Mouse (Mus musculus) MEL (cell line): ENCODE results near the gene Mmab. TPM values are rescaled to one million over a fixed set of nuclear protein-coding genes. Genes with fewer than 3 reads are reported as not detected.

Experiments
- DNase-seq: peaks from one replicate; pipeline ENCODE4 v3.0.0; 2011; ENCODE audit warnings: low read depth, low spot score
- H3K27ac ChIP-seq: 2 replicates; pipeline ENCODE4 v1.5.1; 2012; ENCODE audit warnings: low read depth, mild to moderate bottlenecking, control low read depth, low read length, moderate library complexity; ENCODE audit not compliant: control insufficient read depth
- H3K27me3 ChIP-seq, 2 experiments: fragments of 150-350 bp in 1 of 2; sonication (generic) in 1 of 2; 2 replicates each; pipeline ENCODE4 v1.6.1; 2012; ENCODE audit warnings: low read length in 2 of 2, mild to moderate bottlenecking in 2 of 2, improper control_type of control experiment in 1 of 2, moderate library complexity in 1 of 2; ENCODE audit not compliant: insufficient read depth in 2 of 2, control insufficient read depth in 1 of 2
- H3K36me3 ChIP-seq, 2 experiments: 2 replicates each; pipeline ENCODE4 v1.6.1; 2012 to 2014; ENCODE audit warnings: low read length in 2 of 2, improper control_type of control experiment in 1 of 2, inconsistent platforms in 1 of 2, mild to moderate bottlenecking in 1 of 2; ENCODE audit not compliant: insufficient read depth in 2 of 2, control insufficient read depth in 1 of 2
- H3K4me1 ChIP-seq, 2 experiments: fragments of 150-350 bp in 1 of 2; sonication (generic) in 1 of 2; 2 replicates each; pipeline ENCODE4 v1.6.1; 2012; ENCODE audit warnings: low read length in 2 of 2, improper control_type of control experiment in 1 of 2, mild to moderate bottlenecking in 1 of 2; ENCODE audit not compliant: insufficient read depth in 2 of 2, control insufficient read depth in 1 of 2
- H3K4me3 ChIP-seq, 2 experiments: fragments of 150-350 bp in 1 of 2; sonication (generic) in 1 of 2; 2 replicates each; pipeline ENCODE4 v1.5.1; 2012; ENCODE audit warnings: low read depth in 2 of 2, low read length in 2 of 2, mild to moderate bottlenecking in 2 of 2, moderate library complexity in 2 of 2, control low read depth in 1 of 2, improper control_type of control experiment in 1 of 2; ENCODE audit not compliant: control insufficient read depth in 1 of 2, insufficient read depth in 1 of 2
- H3K79me2 ChIP-seq: 2 replicates; pipeline ENCODE4 v1.6.1; 2012; ENCODE audit warnings: mild to moderate bottlenecking, low read length, moderate library complexity; ENCODE audit not compliant: control insufficient read depth, poor library complexity, insufficient read depth
- H3K9ac ChIP-seq: 2 replicates; pipeline ENCODE4 v1.6.1; 2012; ENCODE audit warnings: low read depth, mild to moderate bottlenecking, control low read depth, low read length, moderate library complexity; ENCODE audit not compliant: control insufficient read depth, poor library complexity, severe bottlenecking
- H3K9me3 ChIP-seq: fragments of 150-350 bp; sonication (generic); replicated peaks from 2 replicates; pipeline ENCODE4 v1.6.1; 2012; ENCODE audit warnings: mild to moderate bottlenecking, low read length, improper control_type of control experiment, moderate library complexity; ENCODE audit not compliant: insufficient read depth
- BHLHE40 ChIP-seq: IDR thresholded peaks from 2 replicates; pipeline ENCODE4 v1.6.1; 2012; ENCODE audit warnings: low read depth, mild to moderate bottlenecking, inconsistent platforms, low read length, improper control_type of control experiment, borderline replicate concordance
- CHD1 ChIP-seq: IDR thresholded peaks from 2 replicates; pipeline ENCODE4 v1.6.1; 2012; ENCODE audit warnings: low read depth, mild to moderate bottlenecking, inconsistent platforms, low read length, improper control_type of control experiment
- CHD2 ChIP-seq: IDR thresholded peaks from 2 replicates; pipeline ENCODE4 v1.6.1; 2011; ENCODE audit warnings: low read length, improper control_type of control experiment
- E2F4 ChIP-seq: IDR thresholded peaks from 2 replicates; pipeline ENCODE4 v1.6.1; 2011; ENCODE audit warnings: low read depth, low read length, improper control_type of control experiment, borderline replicate concordance
- ELF1 ChIP-seq: IDR thresholded peaks from 2 replicates; pipeline ENCODE4 v1.6.1; 2014; ENCODE audit warnings: low read depth, mild to moderate bottlenecking, inconsistent platforms, low read length, improper control_type of control experiment, moderate library complexity
- EP300 ChIP-seq, 2 experiments: IDR thresholded peaks; 2 replicates each; pipeline ENCODE4 v1.6.1; 2011; ENCODE audit warnings: improper control_type of control experiment in 2 of 2, low read length in 2 of 2, low read depth in 1 of 2, mild to moderate bottlenecking in 1 of 2
- ETS1 ChIP-seq: IDR thresholded peaks from 2 replicates; pipeline ENCODE4 v1.6.1; 2012; ENCODE audit warnings: low read depth, mild to moderate bottlenecking, inconsistent platforms, low read length, improper control_type of control experiment, moderate library complexity
- GATA1 ChIP-seq: IDR thresholded peaks from 2 replicates; pipeline ENCODE4 v1.6.1; 2011; ENCODE audit warnings: low read depth, low read length, improper control_type of control experiment
- HCFC1 ChIP-seq: IDR thresholded peaks from 2 replicates; pipeline ENCODE4 v1.6.1; 2012; ENCODE audit warnings: low read depth, mild to moderate bottlenecking, inconsistent platforms, low read length, improper control_type of control experiment, moderate library complexity
- KAT2A ChIP-seq: conservative IDR thresholded peaks from 2 replicates; pipeline ENCODE4 v1.6.1; 2012; ENCODE audit warnings: low read depth, low read length, improper control_type of control experiment, inconsistent platforms
- MEF2A ChIP-seq: IDR thresholded peaks from 2 replicates; pipeline ENCODE4 v1.6.1; 2014; ENCODE audit warnings: low read depth, mild to moderate bottlenecking, inconsistent platforms, low read length, improper control_type of control experiment; ENCODE audit not compliant: poor library complexity, insufficient replicate concordance, severe bottlenecking; ENCODE audit errors: extremely low read depth
- MXI1 ChIP-seq: IDR thresholded peaks from 2 replicates; pipeline ENCODE4 v1.6.1; 2011; ENCODE audit warnings: mild to moderate bottlenecking, low read depth, low read length, improper control_type of control experiment
- MYB ChIP-seq: IDR thresholded peaks from 2 replicates; pipeline ENCODE4 v1.6.1; 2011; ENCODE audit warnings: mild to moderate bottlenecking, low read depth, low read length, improper control_type of control experiment
- NELFE ChIP-seq: IDR thresholded peaks from 2 replicates; pipeline ENCODE4 v1.6.1; 2011; ENCODE audit warnings: low read depth, low read length, improper control_type of control experiment
- NRF1 ChIP-seq: IDR thresholded peaks from 2 replicates; pipeline ENCODE4 v1.6.1; 2014; ENCODE audit warnings: low read depth, mild to moderate bottlenecking, inconsistent platforms, low read length, improper control_type of control experiment, moderate library complexity; ENCODE audit not compliant: poor library complexity, insufficient read depth, severe bottlenecking
- POLR2A ChIP-seq, 2 experiments: IDR thresholded peaks; 2 replicates each; pipeline ENCODE4 v1.6.1; 2011 to 2012; ENCODE audit warnings: low read length in 2 of 2, mild to moderate bottlenecking in 2 of 2, control low read depth in 1 of 2, improper control_type of control experiment in 1 of 2, low read depth in 1 of 2, moderate library complexity in 1 of 2; ENCODE audit not compliant: control insufficient read depth in 1 of 2, insufficient read depth in 1 of 2, poor library complexity in 1 of 2
- POLR2AphosphoS5 ChIP-seq: IDR thresholded peaks from 2 replicates; pipeline ENCODE4 v1.6.1; 2012; ENCODE audit warnings: low read depth, borderline replicate concordance, mild to moderate bottlenecking, inconsistent platforms, low read length, moderate library complexity, mixed read lengths
- RAD21 ChIP-seq: IDR thresholded peaks from 2 replicates; pipeline ENCODE4 v1.6.1; 2011; ENCODE audit warnings: mild to moderate bottlenecking, low read depth, low read length, improper control_type of control experiment
- RCOR1 ChIP-seq: IDR thresholded peaks from 2 replicates; pipeline ENCODE4 v1.6.1; 2012; ENCODE audit warnings: low read depth, mild to moderate bottlenecking, inconsistent platforms, low read length, improper control_type of control experiment
- SMC3 ChIP-seq: IDR thresholded peaks from 2 replicates; pipeline ENCODE4 v1.6.1; 2011; ENCODE audit warnings: low read depth, low read length, improper control_type of control experiment
- TBP ChIP-seq: IDR thresholded peaks from 2 replicates; pipeline ENCODE4 v1.8.0; 2011; ENCODE audit warnings: low read depth, low read length, improper control_type of control experiment
- TCF12 ChIP-seq: IDR thresholded peaks from 2 replicates; pipeline ENCODE4 v1.6.1; 2014; ENCODE audit warnings: low read depth, mild to moderate bottlenecking, inconsistent platforms, low read length, improper control_type of control experiment, moderate library complexity
- USF1 ChIP-seq: IDR thresholded peaks from 2 replicates; pipeline ENCODE4 v1.6.1; 2014; ENCODE audit warnings: low read depth, mild to moderate bottlenecking, inconsistent platforms, low read length, improper control_type of control experiment, moderate library complexity
- USF2 ChIP-seq, 2 experiments: IDR thresholded peaks; 2 replicates each; pipeline ENCODE4 v1.6.1; 2011 to 2012; ENCODE audit warnings: improper control_type of control experiment in 2 of 2, low read length in 2 of 2, borderline replicate concordance in 1 of 2, inconsistent platforms in 1 of 2, low read depth in 1 of 2, mild to moderate bottlenecking in 1 of 2; ENCODE audit not compliant: insufficient read depth in 1 of 2
- ZKSCAN1 ChIP-seq: IDR thresholded peaks from 2 replicates; pipeline ENCODE4 v1.6.1; 2012; ENCODE audit warnings: low read depth, mild to moderate bottlenecking, inconsistent platforms, low read length, improper control_type of control experiment, moderate library complexity
- ZMIZ1 ChIP-seq: IDR thresholded peaks from 2 replicates; pipeline ENCODE4 v1.6.1; 2012; ENCODE audit warnings: low read depth, mild to moderate bottlenecking, inconsistent platforms, low read length, improper control_type of control experiment, moderate library complexity
- ZNF384 ChIP-seq: IDR thresholded peaks from 2 replicates; pipeline ENCODE4 v1.6.1; 2012; ENCODE audit warnings: low read depth, mild to moderate bottlenecking, inconsistent platforms, low read length, improper control_type of control experiment
- polyA plus RNA-seq, 2 experiments: library from polyadenylated mRNA; stranded (reverse) in 1 of 2; unstranded in 1 of 2; fragments of >175 nt in 1 of 2; fragments of >200 nt in 1 of 2; gene quantifications; 2 replicates each; pipeline versions ENCODE4 v1.2.1 to v1.2.4; 2012; ENCODE audit warnings: low replicate concordance in 2 of 2, low read depth in 1 of 2; ENCODE audit not compliant: insufficient read length in 2 of 2, insufficient read depth in 1 of 2, missing spikeins in 1 of 2
- total RNA-seq: library from RNA; depleted of rRNA; stranded (reverse); fragments of 300-350 nt; gene quantifications from 2 replicates; pipeline ENCODE4 v1.2.3, GENCODE M21; 2012

The Mmab gene
- total and polyA plus RNA-seq, 3 experiments = 10.4 to 21.0 TPM; not detected in 1

- no peak overlapping the region for H3K4me3 ChIP-seq
- H3K9ac ChIP-seq = no peak overlapping the region
- TF ChIP-seq ZKSCAN1 = no peak
- TF ChIP-seq HCFC1 = no peak
- TF ChIP-seq RCOR1 = no peak
- no peak for TF ChIP-seq POLR2AphosphoS5
- no peak for TF ChIP-seq MEF2A
- no peak for TF ChIP-seq TCF12
- TF ChIP-seq ZMIZ1 = no peak
- no peak for TF ChIP-seq ETS1
- no peak for TF ChIP-seq TBP
- no peak for TF ChIP-seq CHD1
- TF ChIP-seq MYB = no peak
- TF ChIP-seq ELF1 = no peak
- TF ChIP-seq POLR2A (IDR thresholded peaks at IDR 0.05; ENCODE audit: control insufficient read depth in 1 of 2, insufficient read depth in 1 of 2, low read depth in 1 of 2, low read length in 2 of 2, poor library complexity in 1 of 2) = no peak
- no peak for TF ChIP-seq USF1
- no peak for TF ChIP-seq NELFE
- no peak for TF ChIP-seq SMC3
- no peak for TF ChIP-seq KAT2A
Observed at GRCm38 (mm10) chr5:114426732-114427131, 17.1 kb downstream of the Mmab start.

DNA sequence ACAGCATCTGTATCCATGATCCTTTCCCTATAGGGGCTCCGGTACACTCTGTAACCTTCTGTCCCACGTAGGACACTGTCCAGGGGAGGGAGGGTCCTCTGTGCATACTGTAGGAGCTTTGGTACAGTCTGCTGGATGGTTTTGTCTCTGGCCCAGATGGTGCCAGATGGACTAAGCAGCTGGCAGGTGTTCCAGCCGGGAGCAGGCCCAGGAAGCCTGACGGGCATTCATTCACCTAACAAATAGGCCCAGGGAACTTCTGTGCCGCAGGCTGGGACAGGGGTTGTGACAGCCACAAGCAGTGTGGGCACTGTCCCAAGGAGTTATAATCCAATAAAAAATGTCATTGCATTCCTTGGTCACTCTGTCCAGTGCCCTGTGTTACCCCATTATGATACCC, 19.9 kb downstream of the Mmab start:
- Histone ChIP-seq H3K4me3 (no peak overlapping the region), H3K9me3 (no peaks in the 10 kb centered on the region), H3K36me3 (no peaks in the 10 kb centered on the region; a peak in 1 of 4 replicates), H3K27ac (no peak overlapping the region), H3K9ac (no peak overlapping the region), H3K79me2 (no peaks in the 10 kb centered on the region)
- no peak for DNase-seq
- TF ChIP-seq POLR2A (IDR thresholded peaks at IDR 0.05; ENCODE audit: control insufficient read depth in 1 of 2, insufficient read depth in 1 of 2, low read depth in 1 of 2, low read length in 2 of 2, poor library complexity in 1 of 2) (no peak), SMC3 (no peak), USF2 (IDR thresholded peaks at IDR 0.05; ENCODE audit: borderline replicate concordance in 1 of 2, insufficient read depth in 1 of 2, low read depth in 1 of 2, low read length in 2 of 2) (no peak), ZMIZ1 (no peak), HCFC1 (no peak), EP300 (IDR thresholded peaks at IDR 0.05; ENCODE audit: low read depth in 1 of 2, low read length in 2 of 2) (no peak), NRF1 (no peak), E2F4 (no peak), ETS1 (no peak), GATA1 (no peak), NELFE (no peak), RAD21 (no peak), ZNF384 (no peak), MXI1 (no peak), BHLHE40 (no peak), CHD2 (no peak)
- TF ChIP-seq, all 39 proteins: peak for 0
- Histone ChIP-seq H3K27me3 (no peaks in the 10 kb centered on the region), H3K4me1 (no peaks in the 10 kb centered on the region)

More at GRCm38 (mm10) chr5:114426732-114427131, 17.1 kb downstream of the Mmab start:
- Histone ChIP-seq H3K79me2 (no peaks in the 10 kb centered on the region), H3K27ac (no peak overlapping the region), H3K9me3 (no peaks in the 10 kb centered on the region), H3K36me3 (no peaks in the 10 kb centered on the region), H3K4me1 (no peaks in the 10 kb centered on the region), H3K27me3 (no peaks in the 10 kb centered on the region)
- DNase-seq = no peak
